Mouse (Mus musculus) right cerebral cortex, postnatal 36 days (tissue): ENCODE data around the gene Pole3.

ENCODE experiments used
- DNase-seq, 2 experiments: peaks; one replicate each; pipeline ENCODE4 v3.0.0; 2022; ENCODE audit warnings: low spot score in 2 of 2, mixed read lengths in 1 of 2

Gene Pole3

DNA sequence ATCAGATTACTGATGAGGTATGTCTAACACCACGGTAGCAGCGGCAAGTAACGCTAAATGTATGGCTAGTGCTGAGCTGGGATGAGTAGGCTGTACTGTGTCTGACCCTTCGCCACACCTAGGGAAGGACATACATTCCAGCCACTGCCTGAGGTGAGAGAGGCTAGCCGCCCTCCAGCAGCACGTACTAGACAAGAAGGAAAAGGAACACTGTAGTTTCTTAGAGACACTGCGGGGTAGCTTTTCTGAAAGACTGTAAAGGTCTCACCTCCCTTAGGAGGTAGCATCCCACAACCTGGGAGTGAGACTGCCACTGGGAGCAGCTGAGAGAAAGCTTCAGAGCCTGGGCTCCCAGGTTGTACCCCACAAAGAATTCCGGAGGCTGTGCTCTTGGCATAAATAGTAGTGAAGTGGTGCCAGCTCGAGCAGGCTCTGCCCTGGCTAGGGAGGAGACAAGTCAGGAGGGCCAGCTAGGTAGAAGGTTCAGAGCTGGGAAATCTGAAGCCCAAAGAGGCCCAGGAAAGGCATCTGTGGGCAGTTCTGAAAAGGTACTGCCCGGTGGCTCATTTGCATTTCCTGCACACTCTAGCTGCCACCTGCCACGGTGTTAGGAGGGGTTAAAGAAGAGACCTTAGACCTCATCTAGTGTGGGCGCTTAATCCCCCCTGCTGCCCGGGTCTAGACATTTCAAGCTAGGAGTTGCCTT is 6.3 kb downstream of the Pole3 start:
- no peak for DNase-seq

DNA sequence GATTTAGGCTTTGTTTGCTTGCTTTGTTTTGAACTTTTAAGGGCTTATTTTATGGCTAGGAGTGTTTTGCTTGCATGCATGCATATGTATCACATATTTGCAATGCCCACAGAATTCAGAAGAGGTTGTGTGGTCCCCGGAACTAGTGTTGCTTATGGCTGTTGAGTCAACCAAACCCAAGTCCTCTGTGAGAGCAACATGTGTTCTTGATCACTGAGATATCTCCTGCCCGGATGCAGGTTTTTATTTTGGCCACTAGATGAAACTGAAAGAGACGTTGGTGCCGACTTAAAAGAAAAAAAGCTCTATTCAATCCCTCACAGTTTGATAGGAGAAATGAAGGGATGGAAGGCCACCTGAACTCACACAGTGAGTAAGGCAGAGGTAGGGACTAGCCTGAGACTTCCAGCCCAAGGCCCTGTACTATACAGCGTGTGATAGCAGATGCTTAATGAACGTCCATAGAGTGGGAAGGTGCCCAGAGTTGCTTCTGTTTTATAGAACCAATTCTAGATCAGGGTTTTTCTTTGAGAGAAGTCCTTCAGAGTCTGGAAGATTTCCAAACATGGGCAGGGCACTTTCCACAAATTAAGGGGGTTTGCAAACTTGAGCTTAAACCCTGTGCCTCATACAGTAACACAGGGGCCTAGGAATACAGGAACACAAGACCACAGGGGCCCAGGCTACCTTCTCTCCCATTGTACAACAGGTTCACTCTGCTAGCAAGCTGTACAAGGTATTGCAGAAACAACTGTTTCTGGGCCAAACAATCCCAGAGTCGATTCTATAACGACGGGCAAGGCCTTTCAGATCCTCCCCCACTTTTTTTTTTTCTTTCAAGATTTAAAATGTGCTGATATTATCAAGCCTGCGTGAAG is 7.1 kb downstream of the Pole3 start:
- DNase-seq = no peak

DNA sequence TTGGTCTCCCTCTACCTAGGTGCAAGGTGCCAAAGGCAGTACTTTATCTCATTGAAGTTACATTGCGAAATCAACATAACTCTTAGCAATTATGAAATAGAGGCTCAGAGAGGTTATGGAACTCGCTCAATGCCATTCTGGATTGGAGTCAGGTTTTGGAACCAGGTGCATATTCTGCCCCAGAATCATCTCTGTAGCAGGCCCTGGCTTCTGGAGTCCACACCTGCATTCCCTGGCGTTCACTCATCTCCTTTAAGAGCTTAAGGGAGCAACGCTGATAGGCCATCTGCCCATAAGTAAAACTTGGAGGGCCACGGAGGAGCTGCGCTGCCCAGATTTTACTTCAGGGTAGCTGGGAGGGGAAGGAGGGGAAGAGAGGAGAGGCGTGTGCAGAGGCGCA is 7.8 kb downstream of the Pole3 start:
- DNase-seq = no peak

DNA sequence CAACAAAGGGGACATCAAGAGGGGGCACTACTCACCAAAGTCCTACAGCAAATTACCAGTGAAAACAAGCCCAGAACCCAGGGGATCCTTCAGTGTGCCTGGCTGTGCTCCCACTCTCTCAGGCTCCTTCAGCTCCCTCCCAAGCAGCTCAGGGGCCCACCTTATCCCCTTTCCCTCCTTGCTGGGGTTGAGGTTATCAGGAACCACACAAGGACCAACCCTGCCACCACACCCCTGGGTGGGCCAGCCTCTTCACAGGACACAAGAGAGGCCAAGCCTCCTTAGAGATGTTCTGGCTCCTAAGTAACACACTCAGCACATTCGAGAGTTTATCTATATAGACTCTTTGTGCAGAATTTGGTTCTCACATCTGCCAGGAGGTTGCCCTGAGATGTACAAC is 8.3 kb downstream of the Pole3 start:
- DNase-seq = no peak

DNA sequence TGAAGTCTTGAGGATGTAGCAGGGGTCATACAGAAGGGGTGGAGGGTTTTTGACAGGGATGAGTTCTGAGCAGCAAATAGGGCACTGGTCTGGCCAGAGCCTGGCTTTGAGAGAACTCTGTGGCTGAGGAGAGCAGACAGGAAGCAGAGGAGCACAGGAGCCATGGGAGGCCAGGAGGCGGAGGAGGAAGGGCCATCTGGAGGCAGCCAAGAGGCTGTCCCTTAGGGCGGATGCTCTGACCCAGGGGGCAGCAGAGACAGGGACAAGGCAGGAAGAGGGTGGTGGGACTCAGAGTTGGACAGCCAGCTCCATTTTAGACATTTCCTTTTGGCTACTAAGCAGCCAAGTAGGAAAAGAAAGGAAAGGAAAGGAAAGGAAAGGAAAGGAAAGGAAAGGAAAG is 8.8 kb downstream of the Pole3 start:
- DNase-seq = no peak

DNA sequence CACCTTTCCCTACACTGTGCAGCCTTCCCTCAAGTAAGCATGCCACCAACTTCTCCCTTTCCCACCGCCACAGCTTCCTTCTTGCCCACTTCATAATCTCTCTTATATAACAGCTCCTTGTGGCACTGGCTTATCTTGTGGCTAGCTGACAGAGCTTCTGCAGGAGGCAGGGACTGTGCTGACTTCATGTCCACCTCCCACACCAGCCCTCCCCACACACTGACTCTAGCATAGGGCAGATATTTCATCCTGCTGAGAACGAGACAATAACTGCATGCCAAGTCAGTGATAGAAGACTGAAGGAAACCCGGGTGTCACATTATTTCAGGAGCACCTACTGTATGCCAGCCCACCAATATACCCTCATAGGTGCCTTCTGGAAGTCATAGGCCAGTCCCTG is 9.4 kb downstream of the Pole3 start:
- DNase-seq = no peak

DNA sequence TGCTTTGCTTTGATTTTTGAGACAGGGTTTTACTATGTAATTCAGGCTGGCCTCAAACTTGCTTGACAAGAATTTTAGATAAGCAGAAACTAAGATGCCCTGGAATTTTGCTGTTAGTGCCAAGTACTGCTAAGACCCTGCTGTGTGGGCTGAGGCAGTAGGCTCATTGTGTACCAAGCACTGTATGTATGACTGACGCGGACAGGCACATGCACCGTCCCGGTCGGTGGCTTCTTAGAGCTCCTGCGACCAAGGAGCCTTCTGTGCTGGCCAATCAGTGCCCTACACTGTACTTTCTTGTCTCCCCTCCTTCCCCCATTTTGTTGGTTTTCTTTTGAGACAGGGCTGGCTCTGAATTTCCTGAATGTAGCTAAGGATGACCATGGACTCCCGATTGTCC is 9.9 kb downstream of the Pole3 start:
- no peak for DNase-seq

DNA sequence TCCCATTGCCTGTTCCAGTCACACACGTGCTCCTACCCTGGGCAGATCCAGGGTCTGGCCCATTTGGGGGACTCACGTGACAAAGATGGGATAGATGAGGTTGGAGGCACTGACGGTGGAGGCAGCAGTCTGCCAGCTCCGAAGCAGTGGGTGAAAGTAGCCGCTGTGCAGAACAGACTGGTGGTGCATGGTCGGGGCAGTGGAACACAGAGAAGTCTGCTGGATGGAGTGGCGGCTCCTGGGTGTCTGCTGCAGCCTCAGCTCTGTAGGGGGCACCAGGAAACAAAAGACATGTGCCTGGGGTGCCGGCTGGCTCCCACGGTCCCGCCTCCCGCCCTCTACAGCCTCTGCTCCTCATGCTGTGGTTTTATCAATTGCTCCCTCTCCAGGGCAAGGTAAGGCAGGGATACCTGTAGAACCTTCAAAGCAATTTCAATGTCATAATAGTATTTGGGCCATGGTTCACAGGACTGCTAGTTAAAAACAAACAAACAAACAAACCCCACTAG is 10.8 kb downstream of the Pole3 start:
- no peak for DNase-seq

DNA sequence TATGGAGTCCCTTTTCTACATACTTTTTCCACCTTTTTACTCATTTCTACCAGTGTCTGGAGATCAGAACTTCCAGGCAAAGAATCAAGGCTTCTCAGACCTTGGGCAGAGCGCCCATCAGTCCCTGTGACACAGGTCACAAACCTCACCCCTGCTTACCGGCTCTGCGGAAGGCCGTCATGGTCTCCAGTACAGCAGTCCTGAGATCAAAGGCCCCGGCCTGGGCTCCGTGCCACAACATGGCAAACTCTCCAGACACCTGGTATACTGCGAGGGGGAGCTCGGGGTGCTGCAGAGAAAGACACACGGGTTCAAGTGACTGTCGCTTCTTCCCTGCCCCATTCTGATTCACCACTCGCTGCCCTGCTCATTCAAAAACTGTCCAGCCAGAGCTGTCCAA is 14.9 kb downstream of the Pole3 start:
- no peak for DNase-seq

DNA sequence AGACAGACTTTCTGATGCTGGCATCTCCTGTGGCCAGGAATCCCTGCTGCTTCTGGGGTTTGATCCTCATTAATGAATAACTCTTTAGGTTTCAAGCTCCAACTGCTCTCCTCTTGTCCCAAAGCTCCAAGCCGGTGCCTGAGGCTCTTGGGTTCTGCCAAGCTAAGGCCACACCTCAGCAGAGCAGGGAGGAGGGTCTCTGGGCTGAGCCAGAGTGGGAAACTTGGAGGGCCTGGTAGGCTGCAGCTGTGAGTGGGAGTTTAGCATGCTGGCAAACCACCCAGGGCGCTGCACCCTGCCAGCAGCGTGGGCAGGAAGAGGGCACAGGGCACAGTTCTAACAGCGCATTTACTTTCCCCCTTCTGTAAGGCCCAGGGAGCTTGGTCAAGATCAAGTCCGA is 16.0 kb downstream of the Pole3 start:
- DNase-seq = no peak

DNA sequence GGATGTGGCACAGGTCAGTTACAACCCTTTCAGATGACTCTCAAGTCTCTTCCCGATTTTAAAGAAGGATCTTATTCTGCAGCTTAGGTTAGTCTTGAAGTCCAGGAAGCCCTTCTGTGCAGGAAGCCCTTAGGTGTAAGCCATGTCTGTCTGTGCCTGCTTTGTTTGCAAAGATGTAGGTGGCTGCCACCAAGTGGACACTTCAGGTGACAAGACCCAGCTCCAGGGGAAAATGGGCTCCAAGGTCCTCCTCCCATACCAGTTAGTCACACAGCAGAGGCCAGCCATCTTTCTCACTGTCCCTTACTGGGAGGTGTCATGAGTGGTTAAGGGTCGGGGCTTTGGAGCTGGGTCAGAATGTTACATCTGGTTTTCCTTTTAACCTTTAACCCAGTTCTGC is 18.1 kb downstream of the Pole3 start:
- no peak for DNase-seq

DNA sequence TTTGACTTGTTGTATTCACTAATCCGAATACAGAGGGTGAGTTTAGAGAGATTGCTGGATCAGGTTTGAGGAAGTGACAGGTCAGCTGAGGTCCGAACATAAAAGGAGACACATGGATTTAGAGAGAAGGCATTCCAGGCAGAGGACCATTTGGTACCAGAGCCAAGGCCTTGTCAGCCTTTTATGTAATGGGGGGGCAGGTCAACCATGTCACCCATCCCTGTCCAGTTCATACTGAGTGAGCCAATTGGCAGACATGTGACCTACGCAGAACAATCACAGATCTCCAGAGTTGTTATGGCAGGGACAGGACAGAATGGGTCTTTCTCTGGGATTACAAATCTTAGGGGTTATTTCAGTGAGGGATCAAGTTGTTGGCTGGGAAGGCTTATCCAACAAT is 18.9 kb downstream of the Pole3 start:
- DNase-seq = no peak

DNA sequence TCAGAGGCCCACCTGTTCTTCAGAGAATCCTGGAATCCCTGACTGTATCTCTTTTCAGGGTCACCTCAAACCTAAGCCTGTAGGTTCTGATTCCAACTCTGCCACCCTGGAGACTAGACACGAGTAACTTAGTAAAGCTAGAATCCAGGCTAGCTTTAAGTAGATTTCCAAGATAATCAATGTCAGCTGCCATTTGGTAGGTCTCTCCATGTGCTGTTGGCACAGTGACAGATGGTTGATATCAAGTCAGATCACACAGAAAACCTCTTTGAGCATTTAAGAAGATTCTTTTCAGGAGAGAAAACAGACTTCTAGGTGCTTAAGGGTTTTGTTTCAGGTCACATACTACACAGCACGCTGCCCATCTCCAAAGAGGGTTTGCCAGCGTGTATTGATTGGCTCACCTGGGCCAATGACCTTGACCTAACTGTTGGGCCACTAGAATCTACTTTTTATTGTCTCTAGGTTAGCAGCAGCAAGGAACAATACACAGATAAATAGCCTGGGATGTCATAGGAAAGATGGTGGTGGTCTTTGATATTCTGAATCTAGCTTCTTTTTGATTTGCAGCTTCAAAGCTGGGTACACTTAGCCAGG is 21.4 kb downstream of the Pole3 start, which contains the start of gene Hdhd3:
Hdhd3 (minus strand) TSS at position 94 of the 597 bp plus-strand sequence.
- DNase-seq = no peak

DNA sequence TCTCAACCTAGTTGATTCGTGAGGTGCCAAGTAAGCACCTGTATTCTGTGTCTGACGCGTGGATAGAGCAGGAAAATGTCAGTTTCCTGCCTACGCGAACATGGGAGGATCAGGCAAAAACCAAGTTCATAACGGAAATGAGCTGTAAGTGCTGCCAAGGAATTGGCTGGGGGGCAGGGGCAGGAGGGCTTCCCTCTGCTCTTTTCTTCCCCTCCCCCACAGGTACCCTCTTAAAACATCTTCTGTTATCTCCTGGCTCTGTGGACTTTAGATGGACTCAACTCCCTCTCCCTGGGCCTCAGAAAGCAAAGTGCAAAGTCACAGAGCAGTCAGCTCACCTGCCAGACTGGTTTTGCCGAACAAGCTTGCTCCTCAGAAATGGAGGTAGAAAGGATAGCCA is 21.9 kb downstream of the Pole3 start:
- no peak for DNase-seq

DNA sequence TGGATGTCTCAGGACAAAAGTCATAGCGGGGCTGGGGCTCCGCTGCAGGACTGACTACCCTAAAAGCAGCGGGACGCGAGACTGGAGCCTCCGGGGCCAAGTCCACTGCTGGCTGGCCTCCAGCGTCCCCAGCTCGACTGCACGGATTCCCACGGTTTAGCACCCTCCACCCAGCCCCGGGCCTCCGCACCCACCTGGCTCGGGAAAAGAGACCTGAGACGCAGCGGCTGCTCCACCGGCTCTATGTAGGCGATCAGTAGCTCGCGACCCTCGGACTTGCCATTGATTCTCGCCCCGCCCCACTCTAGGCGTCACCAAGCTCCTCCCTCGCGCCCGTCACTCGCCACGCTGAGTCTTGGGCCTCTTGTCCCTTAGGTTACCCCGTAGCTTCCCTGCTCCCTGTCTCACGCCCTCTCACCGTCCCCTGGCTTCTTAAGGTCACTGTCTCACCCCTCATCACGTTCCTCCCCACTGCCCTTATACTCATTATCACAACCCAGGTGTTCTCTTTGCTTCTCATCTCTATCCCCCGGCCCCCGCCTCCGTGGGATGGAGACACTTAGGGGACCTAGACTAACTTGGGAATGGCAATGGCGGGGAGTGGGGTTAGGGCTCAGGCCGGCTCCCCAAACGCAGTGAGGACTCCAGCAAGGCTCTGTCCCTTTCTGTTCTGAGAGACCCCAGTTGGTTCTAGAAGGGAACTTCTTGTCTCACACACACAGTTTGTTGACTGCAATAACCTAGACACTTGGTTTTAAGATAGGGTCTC is 22.7 kb downstream of the Pole3 start:
- DNase-seq = peak; percentile 87 to 88

DNA sequence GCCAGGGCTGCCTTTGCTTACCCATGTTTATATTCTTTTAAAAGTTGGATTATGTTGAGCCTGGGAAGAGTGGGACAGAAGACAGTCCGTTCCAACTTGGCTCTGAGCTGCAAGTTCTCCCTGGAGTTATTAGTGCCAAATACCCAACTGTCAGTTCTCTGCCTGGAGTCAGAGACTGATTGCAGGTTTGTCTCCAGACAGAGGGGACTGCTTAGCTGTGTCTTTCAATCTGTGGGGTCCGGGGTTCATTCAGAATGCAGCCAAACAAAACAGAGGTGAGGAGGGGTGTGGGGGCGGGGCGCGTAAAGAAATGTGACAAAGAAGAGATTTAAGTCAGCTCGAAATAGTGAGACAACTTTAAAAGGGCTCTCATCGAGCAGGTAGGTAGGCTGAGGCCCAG is 23.3 kb downstream of the Pole3 start:
- no peak for DNase-seq

DNA sequence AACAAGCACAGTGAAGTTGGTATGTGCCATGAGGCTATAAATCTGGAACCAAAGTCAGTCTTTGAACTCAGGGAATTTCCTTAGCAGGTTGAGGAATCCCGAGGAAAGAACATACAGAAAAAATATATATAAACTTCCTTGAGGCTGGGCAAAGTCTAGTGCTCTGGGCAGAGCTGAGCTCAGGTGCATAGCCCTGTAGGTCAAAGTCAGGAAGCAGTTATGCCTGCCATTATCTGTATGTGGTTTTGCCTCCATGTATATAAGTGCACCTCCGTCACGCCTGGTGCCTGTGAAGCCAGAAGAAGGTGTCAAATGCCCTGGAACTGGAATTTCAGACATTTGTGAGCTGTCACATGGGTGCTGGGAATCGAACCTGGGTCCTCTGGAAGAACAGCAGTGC is 24.1 kb downstream of the Pole3 start:
- DNase-seq = no peak

DNA sequence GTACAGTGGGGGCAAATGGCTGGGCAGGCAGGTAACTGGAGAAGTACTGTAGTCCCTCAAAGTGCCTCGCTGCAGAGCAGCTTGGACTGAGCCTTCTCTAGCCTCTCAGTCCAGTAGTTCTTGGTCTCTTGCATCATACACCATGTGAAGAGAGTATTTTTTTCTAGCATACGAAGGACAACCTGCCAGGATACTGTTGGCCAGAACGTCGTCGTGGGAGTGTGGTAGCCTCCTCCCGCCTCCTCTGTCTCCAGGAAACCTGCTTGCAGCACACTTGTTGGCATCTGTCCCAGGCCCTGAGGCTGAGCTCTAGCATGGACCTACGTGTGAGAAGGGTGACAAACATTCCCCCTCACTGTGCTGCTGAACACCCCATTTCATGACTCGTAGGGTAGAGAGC is 28.1 kb downstream of the Pole3 start:
- peak; percentile 63 to 78 for DNase-seq

DNA sequence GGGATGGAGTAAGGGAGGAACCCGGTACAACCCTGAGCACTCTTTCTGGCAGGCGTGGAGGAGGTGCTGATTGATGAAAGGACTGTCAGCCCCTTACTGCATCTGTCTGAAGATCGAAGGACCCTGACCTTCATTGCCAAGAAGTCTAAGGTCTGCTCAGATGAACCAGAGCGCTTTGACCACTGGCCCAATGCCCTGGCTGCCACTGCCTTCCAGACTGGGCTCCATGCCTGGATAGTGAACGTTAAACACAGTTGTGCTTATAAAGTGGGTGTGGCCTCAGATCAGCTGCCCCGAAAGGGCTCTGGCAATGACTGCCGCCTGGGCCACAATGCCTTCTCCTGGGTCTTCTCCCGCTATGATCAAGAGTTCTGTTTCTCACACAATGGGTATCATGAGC is 28.9 kb downstream of the Pole3 start:
- no peak for DNase-seq

DNA sequence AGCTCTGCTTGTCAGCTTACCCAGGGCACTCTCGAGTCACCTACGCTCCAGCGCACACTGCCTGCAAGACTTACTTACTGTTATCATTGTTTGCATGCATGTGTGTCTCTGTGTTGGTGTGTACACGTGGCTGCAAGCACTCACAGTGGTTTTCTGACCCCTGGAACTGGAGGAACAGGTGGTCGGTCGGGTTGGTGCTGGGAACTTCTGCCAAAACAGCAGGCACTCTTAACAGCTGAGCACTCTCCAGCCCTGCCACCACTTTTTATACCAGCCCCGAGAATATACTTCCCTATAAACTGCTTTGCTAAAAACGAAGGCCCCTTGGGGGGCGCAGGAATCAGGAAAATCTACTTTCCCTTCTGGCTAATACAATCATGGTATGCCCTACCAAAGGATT is 30.6 kb downstream of the Pole3 start:
- no peak for DNase-seq

DNA sequence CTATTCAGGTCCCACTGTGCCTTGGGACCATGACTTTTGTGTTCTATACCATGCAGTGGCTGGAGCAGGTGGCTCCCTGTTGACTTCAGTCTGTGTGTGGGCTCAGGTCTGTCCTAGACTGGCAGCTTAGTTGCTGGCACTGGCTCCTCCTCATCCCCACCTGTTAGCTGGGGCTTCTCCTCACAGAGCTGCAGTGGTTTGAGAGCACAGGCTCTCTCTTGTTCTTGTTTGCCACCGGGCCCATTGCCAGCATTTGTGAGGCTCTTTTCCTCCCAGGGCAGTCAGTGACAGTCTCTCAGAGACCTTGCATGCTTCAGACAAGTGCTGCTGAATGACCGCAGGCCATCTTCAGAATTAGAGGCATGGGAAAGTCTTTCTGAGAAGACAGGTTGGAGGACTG is 32.2 kb downstream of the Pole3 start:
- DNase-seq = no peak

DNA sequence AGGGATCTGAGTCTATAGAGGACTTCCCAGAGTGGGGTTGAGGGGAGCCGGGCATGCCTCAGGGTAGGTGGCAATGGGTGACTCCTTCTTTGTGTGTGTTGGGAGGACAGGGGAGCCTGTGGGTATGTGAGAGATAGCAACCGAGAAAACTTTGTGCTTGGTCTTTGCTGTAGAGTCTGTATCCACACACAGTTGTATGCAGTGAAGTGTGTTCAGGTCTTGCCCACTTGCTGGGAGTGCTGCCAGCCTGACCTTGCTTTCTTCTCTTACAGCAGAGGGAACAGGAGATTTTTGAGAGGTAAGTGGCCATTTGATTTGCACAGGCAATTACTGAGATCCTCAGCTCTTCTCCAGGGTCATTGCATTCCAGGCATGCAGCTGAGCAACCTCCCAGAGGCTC is 37.0 kb downstream of the Pole3 start:
- DNase-seq = no peak
